Mouse (Mus musculus): ENCODE data around the gene Dgkg. TPM values are rescaled to one million over a fixed set of nuclear protein-coding genes. Genes with fewer than 3 reads are reported as not detected.

Gene Dgkg
- total and polyA plus RNA-seq, 2 experiments from 2014 or later: 12.0 to 15.8 TPM

GRCm38 (mm10) chr16:22633063-22633462 is 24.0 kb downstream of the Dgkg start:
- no peak for ATAC-seq
- H3K4me1 ChIP-seq (ENCODE audit: insufficient read depth): no peaks in the 10 kb centered on the region
- H3K27me3 ChIP-seq (ENCODE audit: insufficient read depth, low read length): no peaks in the 10 kb centered on the region
- H3K9ac ChIP-seq: no peak overlapping the region
- WGBS: 90% methylated on average over 4 of the region's 4 CpGs
- no peak for DNase-seq
- no peaks in the 10 kb centered on the region for H3K36me3 ChIP-seq (ENCODE audit: insufficient read depth)
- H3K4me3 ChIP-seq (ENCODE audit: low read depth, low read length): no peak overlapping the region
- H3K27ac ChIP-seq (ENCODE audit: low read depth, low read length): no peak overlapping the region
- no peak for TF ChIP-seq CTCF (IDR thresholded peaks at IDR 0.05; ENCODE audit: low read depth)
- no peak overlapping the region for H3K4me2 ChIP-seq (ENCODE audit: low read depth)
- H3K9me3 ChIP-seq (ENCODE audit: low read length): no peaks in the 10 kb centered on the region

DNA sequence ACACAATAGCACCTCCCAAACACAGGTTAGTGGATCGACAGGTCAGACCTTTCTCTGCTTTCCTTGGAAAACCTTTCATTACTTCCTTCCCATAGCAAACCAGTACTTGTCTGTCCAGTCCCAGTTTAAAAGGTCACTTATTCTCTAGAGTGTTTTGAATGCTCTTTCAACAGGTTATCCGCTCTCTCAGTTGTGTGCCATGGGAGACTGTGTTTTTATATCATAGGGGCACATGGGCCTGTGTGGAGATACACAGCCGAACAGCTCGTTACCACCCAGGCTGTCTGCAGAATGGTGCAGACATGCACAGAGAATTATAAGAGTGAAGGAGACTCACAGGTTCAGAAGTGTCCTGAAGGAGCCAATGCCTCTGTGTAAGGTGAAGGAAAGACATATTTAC is 26.7 kb downstream of the Dgkg start:
- TF ChIP-seq CTCF (IDR thresholded peaks at IDR 0.05; ENCODE audit: low read depth): no peak
- no peaks in the 10 kb centered on the region for H3K4me1 ChIP-seq (ENCODE audit: insufficient read depth)
- H3K9me3 ChIP-seq (ENCODE audit: low read length): no peaks in the 10 kb centered on the region
- no peak overlapping the region for H3K9ac ChIP-seq
- ATAC-seq (no peak), DNase-seq (no peak)
- no peak overlapping the region for H3K27ac ChIP-seq (ENCODE audit: low read depth, low read length)
- no peak overlapping the region for H3K4me2 ChIP-seq (ENCODE audit: low read depth)
- no peak overlapping the region for H3K4me3 ChIP-seq (ENCODE audit: low read depth, low read length)
- 58% methylated on average over 4 of the region's 4 CpGs for whole genome bisulfite sequencing
- H3K36me3 ChIP-seq (ENCODE audit: insufficient read depth): no peaks in the 10 kb centered on the region
- H3K27me3 ChIP-seq (ENCODE audit: insufficient read depth, low read length): no peaks in the 10 kb centered on the region

GRCm38 (mm10) chr16:22629900-22630299 is 27.1 kb downstream of the Dgkg start:
- DNase-seq: no peak
- WGBS: 83% methylated on average over 4 of the region's 4 CpGs
- Histone ChIP-seq H3K9me3 (ENCODE audit: low read length) (no peaks in the 10 kb centered on the region), H3K4me1 (ENCODE audit: insufficient read depth) (no peaks in the 10 kb centered on the region), H3K4me2 (ENCODE audit: low read depth) (no peak overlapping the region), H3K36me3 (ENCODE audit: insufficient read depth) (no peaks in the 10 kb centered on the region), H3K27ac (ENCODE audit: low read depth, low read length) (no peak overlapping the region), H3K27me3 (ENCODE audit: insufficient read depth, low read length) (no peaks in the 10 kb centered on the region), H3K4me3 (ENCODE audit: low read depth, low read length) (no peak overlapping the region), H3K9ac (no peak overlapping the region)
- TF ChIP-seq CTCF (IDR thresholded peaks at IDR 0.05; ENCODE audit: low read depth): no peak
- ATAC-seq: no peak

DNA sequence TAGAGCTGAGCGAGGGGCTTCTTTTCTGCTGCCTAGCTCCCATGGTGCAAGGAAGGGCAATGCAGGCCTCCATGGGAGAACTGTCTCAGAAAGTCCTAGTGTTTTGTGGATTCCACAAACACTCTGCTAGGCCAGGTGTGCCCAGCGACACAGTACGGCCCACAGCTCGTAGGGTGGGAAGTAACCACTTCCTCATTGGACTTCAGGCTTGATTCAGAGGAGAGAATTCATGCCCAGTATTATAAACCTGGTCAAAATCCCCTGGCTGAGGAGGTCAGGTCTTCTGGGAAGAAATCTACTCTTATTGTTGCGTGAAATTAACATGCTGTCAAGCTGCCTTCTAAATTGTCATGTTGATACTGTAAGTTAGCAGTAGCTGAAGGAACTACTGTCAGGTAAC is 31.0 kb downstream of the Dgkg start:
- no peak overlapping the region for H3K9ac ChIP-seq
- ATAC-seq (no peak), DNase-seq (no peak)
- H3K9me3 ChIP-seq (ENCODE audit: low read length): no peaks in the 10 kb centered on the region
- H3K4me3 ChIP-seq (ENCODE audit: low read depth, low read length): no peak overlapping the region
- no peaks in the 10 kb centered on the region for H3K27me3 ChIP-seq (ENCODE audit: insufficient read depth, low read length)
- WGBS: 95% methylated on average over 5 of the region's 5 CpGs
- no peaks in the 10 kb centered on the region for H3K36me3 ChIP-seq (ENCODE audit: insufficient read depth)
- no peak overlapping the region for H3K27ac ChIP-seq (ENCODE audit: low read depth, low read length)
- no peaks in the 10 kb centered on the region; the same call in 1 of the 2 replicates for H3K4me1 ChIP-seq (ENCODE audit: insufficient read depth)
- TF ChIP-seq CTCF (IDR thresholded peaks at IDR 0.05; ENCODE audit: low read depth): no peak
- H3K4me2 ChIP-seq (ENCODE audit: low read depth): no peak overlapping the region

DNA sequence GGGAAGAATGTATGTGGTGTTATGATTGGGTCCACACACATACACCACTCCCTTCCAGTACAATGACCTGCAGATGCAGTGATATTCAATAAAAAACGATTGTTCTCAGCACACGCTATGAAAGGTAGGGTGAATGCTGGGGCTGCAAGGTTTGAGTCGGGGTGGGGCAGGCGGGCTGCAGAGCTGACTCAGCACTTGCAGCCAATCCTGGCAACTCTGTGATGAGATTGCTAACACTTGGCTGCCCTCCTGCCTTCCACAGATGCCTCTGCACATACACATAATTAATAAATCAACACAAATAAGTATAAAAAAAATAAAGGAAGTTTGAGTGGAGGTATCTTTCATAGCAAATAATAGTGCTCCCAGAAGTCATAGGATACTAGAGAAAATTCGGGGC is 31.6 kb downstream of the Dgkg start:
- Histone ChIP-seq H3K4me3 (ENCODE audit: low read depth, low read length) (no peak overlapping the region), H3K36me3 (ENCODE audit: insufficient read depth) (no peaks in the 10 kb centered on the region), H3K27ac (ENCODE audit: low read depth, low read length) (no peak overlapping the region), H3K4me1 (ENCODE audit: insufficient read depth) (no peaks in the 10 kb centered on the region; the same call in 1 of the 2 replicates), H3K9ac (no peak overlapping the region), H3K27me3 (ENCODE audit: insufficient read depth, low read length) (no peaks in the 10 kb centered on the region), H3K4me2 (ENCODE audit: low read depth) (no peak overlapping the region), H3K9me3 (ENCODE audit: low read length) (no peaks in the 10 kb centered on the region)
- DNase-seq (no peak), ATAC-seq (no peak)
- WGBS: 80% methylated on average over 5 of the region's 5 CpGs
- no peak for TF ChIP-seq CTCF (IDR thresholded peaks at IDR 0.05; ENCODE audit: low read depth)

DNA sequence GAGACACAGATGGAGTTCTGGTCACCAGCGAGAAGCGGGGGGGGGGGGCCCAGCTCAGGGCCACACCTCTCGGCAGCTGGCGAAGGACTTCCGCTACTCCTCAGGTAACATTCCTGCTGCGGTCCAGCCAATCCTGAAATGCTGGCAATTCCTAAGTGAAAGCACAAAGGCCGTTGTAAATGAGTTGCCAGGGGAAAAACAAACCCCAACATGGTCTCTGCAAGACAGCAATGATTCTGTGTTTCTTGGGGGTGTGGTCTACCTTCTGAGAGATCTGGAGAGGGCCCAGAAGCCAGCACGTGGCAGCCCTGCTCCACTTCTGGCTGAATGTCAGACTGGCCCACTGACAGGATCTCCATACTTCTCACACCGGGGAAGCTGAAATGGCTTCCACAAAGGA is 34.7 kb downstream of the Dgkg start:
- H3K4me3 ChIP-seq (ENCODE audit: low read depth, low read length): no peak overlapping the region
- no peak for TF ChIP-seq CTCF (IDR thresholded peaks at IDR 0.05; ENCODE audit: low read depth)
- no peak for DNase-seq
- H3K9ac ChIP-seq: no peak overlapping the region
- no peaks in the 10 kb centered on the region for H3K36me3 ChIP-seq (ENCODE audit: insufficient read depth)
- no peak for ATAC-seq
- WGBS: 44% methylated on average over 9 of the region's 9 CpGs
- no peaks in the 10 kb centered on the region for H3K9me3 ChIP-seq (ENCODE audit: low read length)
- no peaks in the 10 kb centered on the region; the same call in 1 of the 2 replicates for H3K4me1 ChIP-seq (ENCODE audit: insufficient read depth)
- H3K27me3 ChIP-seq (ENCODE audit: insufficient read depth, low read length): no peaks in the 10 kb centered on the region
- H3K27ac ChIP-seq (ENCODE audit: low read depth, low read length): no peak overlapping the region
- no peak overlapping the region for H3K4me2 ChIP-seq (ENCODE audit: low read depth)

DNA sequence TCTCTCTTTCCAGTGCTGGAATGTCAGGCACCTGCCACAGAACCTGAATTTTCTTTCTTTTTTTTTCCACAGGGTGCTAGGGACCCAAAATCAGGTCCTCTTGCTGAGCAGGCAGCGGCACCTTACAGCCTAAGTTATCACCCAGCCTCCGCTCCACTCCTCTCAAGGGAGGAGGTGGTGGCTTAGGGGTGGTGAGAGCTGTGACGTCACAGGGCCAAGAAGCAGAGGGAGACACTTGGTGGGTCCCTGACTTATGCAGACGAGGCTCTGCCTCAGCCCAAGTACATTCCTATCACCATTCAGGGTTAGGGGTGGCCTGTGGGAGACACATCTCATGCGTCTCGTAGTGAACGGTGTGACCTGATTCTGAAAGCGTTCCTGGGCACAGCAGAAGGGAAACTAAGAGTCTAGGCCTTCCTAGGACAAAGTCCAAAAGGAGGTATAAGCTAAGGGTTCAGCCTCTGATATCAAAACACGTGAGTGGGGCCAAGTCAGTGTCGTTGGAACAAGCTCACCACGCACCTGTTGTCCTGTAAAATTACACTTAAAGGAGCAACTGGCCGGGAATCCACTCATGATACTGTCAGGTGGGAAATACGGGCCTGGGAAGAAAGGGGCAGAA is 35.6 kb downstream of the Dgkg start:
- Histone ChIP-seq H3K36me3 (ENCODE audit: insufficient read depth) (no peaks in the 10 kb centered on the region), H3K4me1 (ENCODE audit: insufficient read depth) (no peaks in the 10 kb centered on the region; the same call in 1 of the 2 replicates), H3K4me2 (ENCODE audit: low read depth) (no peak overlapping the region), H3K4me3 (ENCODE audit: low read depth, low read length) (no peak overlapping the region), H3K27ac (ENCODE audit: low read depth, low read length) (no peak overlapping the region), H3K27me3 (ENCODE audit: insufficient read depth, low read length) (no peaks in the 10 kb centered on the region), H3K9ac (no peak overlapping the region), H3K9me3 (ENCODE audit: low read length) (no peaks in the 10 kb centered on the region)
- no peak for ATAC-seq
- no peak for DNase-seq
- WGBS: 84% methylated on average over 13 of the region's 13 CpGs
- TF ChIP-seq CTCF (IDR thresholded peaks at IDR 0.05; ENCODE audit: low read depth): no peak
